Mouse (Mus musculus) A20 (cell line): ENCODE results near the gene Tmem132d.

Experiments
- DNase-seq: peaks from one replicate; pipeline ENCODE4 v3.0.0-alpha.2; 2011; ENCODE audit warnings: low read depth, low spot score

The Tmem132d gene

GRCm38 (mm10) chr5:127937914-127938313 lies 495.0 kb downstream of the Tmem132d start:
- DNase-seq: no peak

- DNase-seq: no peak
Measured at GRCm38 (mm10) chr5:127929687-127930086, 503.2 kb downstream of the Tmem132d start.

DNA sequence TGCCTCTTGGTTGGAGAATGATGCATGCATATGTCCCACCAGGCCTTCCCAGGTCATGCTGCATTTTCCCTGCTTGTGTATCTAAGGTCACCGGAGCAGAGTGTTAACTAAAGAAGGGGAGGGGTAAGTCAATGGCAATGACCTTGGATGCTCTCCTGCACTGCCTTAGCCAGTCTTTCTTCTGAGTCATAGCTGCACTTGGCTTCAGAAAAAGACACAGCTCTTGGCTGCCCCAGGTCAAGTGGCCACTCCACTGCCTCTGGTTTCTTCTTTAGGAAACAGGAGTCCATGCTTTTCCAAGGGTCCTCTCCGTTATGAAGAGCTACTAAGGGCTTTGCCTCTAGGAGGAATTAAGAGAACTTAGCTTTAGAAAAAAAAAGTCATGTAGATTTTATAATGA lies 506.2 kb downstream of the Tmem132d start:
- no peak for DNase-seq

GRCm38 (mm10) chr5:127924106-127924505 lies 508.8 kb downstream of the Tmem132d start:
- DNase-seq: no peak

DNA sequence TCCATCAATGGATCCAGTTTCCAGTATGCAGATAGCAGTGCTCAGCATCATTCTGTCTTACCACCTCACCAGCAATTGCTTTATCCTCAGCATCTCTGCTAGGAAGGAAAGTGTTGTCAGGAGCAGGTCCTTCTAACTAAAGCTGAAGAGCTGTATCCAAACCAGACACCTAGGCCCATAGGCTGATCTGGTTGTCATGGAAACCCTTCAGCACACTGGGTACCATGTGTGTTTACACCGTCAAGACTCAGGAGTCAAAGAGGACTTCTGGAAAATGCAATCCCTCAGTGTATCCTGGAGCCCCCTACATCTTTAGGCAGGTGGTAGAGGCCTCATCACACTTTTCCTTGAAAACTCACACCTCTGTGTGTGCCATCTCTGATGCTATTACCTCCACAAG lies 513.7 kb downstream of the Tmem132d start:
- no peak for DNase-seq

DNA sequence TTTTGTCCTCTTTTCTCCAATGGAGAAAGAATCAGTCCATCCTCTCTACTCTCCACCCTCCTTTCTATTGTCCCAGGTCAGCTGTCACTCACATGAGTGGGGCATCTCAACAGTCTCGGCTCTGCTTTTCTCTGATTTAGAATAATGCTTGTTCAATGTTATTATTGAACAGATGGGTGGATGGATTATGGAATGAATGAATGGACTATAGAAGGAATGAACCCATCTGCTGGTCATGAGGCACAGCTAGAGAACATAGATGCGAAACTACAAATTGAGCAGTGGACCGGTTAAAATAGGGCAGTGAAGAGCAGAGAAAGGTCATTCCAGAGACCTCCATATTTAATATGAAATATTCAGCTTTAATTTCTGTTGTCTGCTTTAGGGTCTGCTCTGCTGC lies 514.5 kb downstream of the Tmem132d start:
- DNase-seq: no peak

- DNase-seq: no peak
Measured at GRCm38 (mm10) chr5:127914157-127914556, 518.7 kb downstream of the Tmem132d start.

DNA sequence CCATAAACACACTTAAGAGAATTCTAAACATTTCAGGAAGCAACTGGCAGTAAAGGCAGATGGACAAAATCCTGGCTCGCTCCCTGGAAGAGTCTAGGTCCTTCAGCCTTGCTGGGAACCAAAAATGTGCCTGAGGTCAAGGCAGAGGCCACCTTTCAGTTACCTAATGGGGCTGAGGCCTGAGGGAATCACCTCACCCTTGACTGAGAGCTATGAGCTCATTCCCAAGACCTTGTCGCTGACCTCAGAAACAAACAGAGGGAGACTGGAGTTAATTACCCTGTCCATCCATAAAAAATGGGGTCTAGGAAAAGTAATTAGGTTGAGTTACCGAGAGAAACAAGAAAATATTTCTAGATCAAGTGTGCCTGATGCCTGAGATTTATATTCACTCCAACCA lies 521.3 kb downstream of the Tmem132d start:
- DNase-seq: no peak

- DNase-seq: no peak
Measured at GRCm38 (mm10) chr5:127910356-127910755, 522.5 kb downstream of the Tmem132d start.

DNA sequence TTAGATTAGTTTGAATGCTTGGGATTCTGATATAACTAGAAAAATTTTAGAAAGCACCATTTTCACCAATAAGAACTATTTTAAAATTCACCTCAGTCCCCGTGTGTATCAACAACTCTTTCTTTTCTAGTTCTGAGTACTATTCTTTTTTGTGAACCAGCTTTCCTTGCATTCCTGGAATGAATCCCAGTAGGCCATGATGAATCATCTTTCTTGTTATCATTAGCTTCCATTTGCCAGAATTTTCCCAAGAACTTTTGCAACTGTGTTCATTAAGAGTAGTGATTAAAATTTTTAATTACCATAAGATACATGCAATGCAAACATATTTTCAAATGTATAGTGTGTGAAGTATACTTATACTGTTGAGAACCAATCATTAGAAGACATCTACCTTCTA lies 537.7 kb downstream of the Tmem132d start:
- no peak for DNase-seq

DNA sequence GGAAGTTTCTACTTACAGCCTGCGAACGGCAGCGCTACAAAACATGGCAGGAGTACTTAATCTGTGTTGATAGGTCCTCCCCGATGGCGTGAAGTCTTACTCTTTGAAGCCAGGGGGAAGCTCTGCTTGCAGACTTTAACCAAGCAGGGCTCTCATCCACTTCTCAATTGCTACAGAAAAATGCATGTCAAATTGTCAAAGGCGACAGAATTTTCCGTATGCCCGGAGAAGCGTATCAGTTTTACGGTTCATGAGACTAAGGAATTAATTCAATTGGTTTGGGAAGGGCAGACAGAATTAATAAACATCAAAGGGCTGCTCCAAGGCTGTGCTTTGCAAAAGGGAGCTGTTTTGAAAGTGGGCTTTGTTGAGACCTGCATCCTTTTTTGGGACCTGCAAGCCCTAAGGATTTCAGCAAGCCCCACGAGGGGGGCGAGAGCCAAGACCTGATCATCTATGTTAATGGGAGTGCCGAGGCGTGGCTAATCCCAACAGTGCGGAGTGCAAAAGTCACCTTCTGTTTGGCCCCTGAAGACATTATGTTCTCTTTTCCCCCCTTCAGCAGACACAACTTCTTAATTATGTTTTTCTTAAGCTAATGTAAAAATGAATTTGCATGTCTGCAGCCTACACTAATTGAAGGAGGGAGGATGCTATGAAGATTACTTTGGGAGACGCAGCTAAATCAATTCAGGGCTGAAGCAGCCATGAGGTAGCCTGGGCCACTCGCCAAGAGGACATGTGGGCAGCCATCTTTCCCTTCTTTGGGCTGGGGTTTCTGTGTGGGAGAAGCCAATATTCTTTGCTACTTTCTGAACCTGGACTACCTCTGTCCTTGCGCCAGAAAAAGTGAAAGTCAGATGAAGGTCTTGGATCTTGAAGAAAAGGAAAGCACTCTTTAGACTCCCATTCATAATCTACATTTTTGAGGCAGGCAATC lies 547.0 kb downstream of the Tmem132d start:
- no peak for DNase-seq

- DNase-seq: no peak
Measured at GRCm38 (mm10) chr5:127883021-127883420, 549.9 kb downstream of the Tmem132d start.

DNA sequence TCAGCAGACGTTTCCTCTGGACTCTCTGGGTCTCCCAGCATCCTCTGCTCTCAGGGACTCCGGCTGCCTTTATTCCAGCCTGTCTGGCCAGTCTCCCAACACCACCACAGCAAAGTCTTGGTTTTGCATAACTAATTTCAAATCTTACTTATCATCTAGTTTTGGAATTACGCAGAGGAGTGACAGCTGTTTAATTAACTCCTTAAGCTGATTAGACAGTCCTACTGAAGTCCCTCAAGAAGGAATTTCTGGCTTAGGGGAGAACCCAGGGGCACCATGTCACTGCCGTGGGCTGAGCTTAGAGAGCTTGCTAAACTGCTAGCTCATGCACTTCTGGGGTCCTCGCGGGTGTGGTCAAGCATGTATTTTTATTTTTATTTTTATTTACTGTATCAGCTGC lies 558.4 kb downstream of the Tmem132d start:
- no peak for DNase-seq

GRCm38 (mm10) chr5:127865157-127865556 lies 567.7 kb downstream of the Tmem132d start:
- no peak for DNase-seq

- DNase-seq: no peak
Measured at GRCm38 (mm10) chr5:127859719-127860118, 573.2 kb downstream of the Tmem132d start.

DNA sequence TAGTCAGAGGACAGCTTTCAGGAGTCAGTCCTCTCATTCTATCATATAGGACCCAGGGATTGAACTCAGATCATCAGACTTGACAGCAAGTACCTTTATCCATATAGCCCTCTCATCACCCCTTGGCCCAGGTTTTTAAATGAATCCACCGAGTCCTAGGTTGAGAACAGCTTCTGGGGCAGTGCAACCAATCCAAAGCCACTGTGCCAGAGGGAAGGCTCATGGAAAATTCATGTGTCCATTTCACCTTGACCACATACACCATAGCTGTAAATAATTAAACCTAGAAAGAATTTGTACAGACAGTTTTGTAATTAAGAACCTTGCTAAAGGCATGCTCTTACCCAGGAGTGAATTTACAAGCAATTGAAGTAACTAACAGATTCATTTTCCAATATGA lies 580.6 kb downstream of the Tmem132d start:
- DNase-seq: no peak

GRCm38 (mm10) chr5:127831791-127832190 lies 601.1 kb downstream of the Tmem132d start:
- DNase-seq: no peak

DNA sequence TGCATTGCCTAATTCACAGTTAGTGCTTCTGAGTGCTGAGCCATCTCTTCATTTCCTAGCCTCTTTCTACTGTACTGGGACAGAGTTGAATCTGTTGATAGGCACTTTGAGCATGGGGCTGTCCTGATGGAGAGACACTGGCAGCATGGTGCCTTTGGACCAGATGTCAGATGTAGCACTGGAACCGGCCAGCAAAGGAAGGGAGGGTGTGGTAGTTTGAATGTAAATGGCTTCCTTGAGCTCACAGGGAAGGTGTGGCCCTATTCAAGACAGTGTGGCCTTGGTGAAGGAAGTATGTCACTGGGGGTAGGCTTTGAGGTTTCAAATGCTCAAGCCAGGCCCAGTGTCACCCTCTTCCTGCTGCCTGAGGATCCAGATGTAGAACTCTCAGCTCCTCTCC lies 602.0 kb downstream of the Tmem132d start:
- no peak for DNase-seq

DNA sequence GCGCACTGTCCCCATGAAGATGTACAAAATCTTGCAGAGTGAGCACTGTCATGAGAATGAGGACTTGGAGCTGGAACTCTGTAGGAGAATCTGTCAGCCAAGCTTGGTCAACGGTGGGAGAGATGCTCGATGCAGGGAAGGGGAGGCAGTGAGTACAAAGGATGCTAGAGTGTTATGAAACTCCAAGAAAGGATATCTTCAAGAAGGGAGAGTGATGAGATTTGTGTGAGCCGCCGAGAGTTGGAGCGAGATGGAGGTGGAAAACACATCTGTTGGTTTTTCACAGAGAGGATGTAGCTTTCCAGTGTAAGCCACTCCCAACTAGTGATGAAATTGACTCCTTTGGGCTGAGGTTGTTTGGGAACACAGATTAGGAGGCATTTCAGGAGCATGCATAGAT lies 604.1 kb downstream of the Tmem132d start:
- no peak for DNase-seq

- DNase-seq: no peak
Measured at GRCm38 (mm10) chr5:127821960-127822359, 610.9 kb downstream of the Tmem132d start.

- DNase-seq: no peak
Measured at GRCm38 (mm10) chr5:127815292-127815691, 617.6 kb downstream of the Tmem132d start.

DNA sequence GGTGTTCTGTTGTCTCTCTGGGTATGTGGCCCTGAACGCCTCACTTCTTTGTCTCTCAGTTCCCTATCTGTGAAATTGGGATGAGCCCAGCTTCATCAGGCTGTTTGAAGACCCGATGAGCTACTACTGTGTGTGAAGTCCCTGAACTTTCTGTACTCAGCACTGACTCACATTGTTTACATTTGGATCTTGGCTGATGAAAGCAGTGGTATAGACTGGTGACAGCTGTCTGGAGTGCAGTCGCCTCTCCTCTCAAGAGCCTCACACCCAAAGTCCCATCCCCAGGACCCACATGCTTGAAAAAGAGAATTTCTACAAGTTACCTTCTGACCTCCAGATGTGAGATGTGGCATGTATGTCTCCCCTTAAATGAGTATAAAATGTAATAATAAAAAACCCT lies 625.5 kb downstream of the Tmem132d start:
- no peak for DNase-seq

- DNase-seq: no peak
Measured at GRCm38 (mm10) chr5:127806850-127807249, 626.0 kb downstream of the Tmem132d start.

- DNase-seq: no peak
Measured at GRCm38 (mm10) chr5:127800907-127801306, 632.0 kb downstream of the Tmem132d start.
